Mouse (Mus musculus): Measurements from ENCODE around the gene Mrps14. TPM values are rescaled to one million over a fixed set of nuclear protein-coding genes. Genes with fewer than 3 reads are reported as not detected.

Mrps14 gene
- polyA plus RNA-seq, 1 experiment from 2014 or later: 118 TPM

DNA sequence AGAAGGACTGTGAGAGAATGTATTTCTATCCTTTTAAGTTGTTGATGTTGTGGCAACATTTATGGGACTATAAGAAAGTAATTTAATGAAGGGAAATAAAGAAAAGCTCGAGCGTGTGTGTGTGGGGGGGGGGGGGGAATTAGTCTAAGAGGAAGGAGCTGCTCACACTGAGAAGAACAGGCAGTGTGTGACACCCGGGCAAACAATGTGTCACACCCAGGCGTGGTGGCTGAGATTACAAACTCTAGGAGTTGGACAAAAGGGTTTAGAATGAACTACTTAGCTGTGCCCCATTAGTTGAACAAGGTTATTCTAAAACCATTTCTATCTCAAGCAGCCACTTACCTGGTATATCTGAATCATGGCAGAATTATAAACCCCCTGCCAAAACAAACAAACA lies 13.8 kb upstream of the Mrps14 start:
- Histone ChIP-seq H3K36me3 (ENCODE audit: control insufficient read depth, insufficient read depth, low read length) (no peaks in the 10 kb centered on the region), H3K9ac (replicated peaks; ENCODE audit: low read depth, low read length) (no peak overlapping the region), H3K4me3 (ENCODE audit: low read depth, low read length) (no peak overlapping the region), H3K27me3 (ENCODE audit: control insufficient read depth, insufficient read depth, low read length) (no peaks in the 10 kb centered on the region), H3K9me3 (ENCODE audit: control insufficient read depth, low read length) (no peaks in the 10 kb centered on the region), H3K4me1 (ENCODE audit: control insufficient read depth, insufficient read depth, low read length) (no peaks in the 10 kb centered on the region), H3K4me2 (ENCODE audit: low read depth, low read length) (no peak overlapping the region), H3K27ac (ENCODE audit: low read depth, low read length) (no peak overlapping the region)
- no peak for ATAC-seq (ENCODE audit: low read depth)
- 61% methylated on average over 4 of the region's 4 CpGs for WGBS

DNA sequence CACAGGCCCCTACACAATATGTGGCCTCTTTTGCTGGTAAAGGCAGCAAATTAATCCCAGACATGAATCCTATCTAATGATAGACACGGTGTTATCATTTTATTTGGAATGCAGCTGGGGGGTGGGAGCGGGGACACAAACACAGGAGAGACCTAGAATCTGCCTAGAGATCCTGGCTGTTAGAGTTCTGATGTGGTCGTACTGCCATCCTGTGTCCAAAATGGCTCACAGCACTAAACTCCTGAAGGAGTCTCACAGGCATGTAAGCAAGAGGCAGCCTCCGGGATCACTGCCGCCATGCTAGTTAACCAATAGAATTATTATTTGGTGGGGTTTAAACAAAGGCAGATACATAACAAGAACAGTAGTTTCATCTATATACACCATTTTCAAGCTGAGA lies 10.5 kb upstream of the Mrps14 start:
- no peaks in the 10 kb centered on the region for H3K36me3 ChIP-seq (ENCODE audit: control insufficient read depth, insufficient read depth, low read length)
- H3K4me3 ChIP-seq (ENCODE audit: low read depth, low read length): no peak overlapping the region
- H3K9me3 ChIP-seq (ENCODE audit: control insufficient read depth, low read length): no peaks in the 10 kb centered on the region
- H3K4me2 ChIP-seq (ENCODE audit: low read depth, low read length): no peak overlapping the region
- no peaks in the 10 kb centered on the region for H3K27me3 ChIP-seq (ENCODE audit: control insufficient read depth, insufficient read depth, low read length)
- H3K27ac ChIP-seq (ENCODE audit: low read depth, low read length): no peak overlapping the region
- no peaks in the 10 kb centered on the region for H3K4me1 ChIP-seq (ENCODE audit: control insufficient read depth, insufficient read depth, low read length)
- WGBS: 16% methylated on average over 5 of the region's 5 CpGs
- ATAC-seq (ENCODE audit: low read depth): peak; percentile 94
- no peak overlapping the region for H3K9ac ChIP-seq (replicated peaks; ENCODE audit: low read depth, low read length)

- ATAC-seq (ENCODE audit: low read depth): no peak; the same call in 1 of the 2 replicates
- peak overlapping the region; percentile 84 for H3K9ac ChIP-seq (replicated peaks; ENCODE audit: low read depth, low read length)
Measured at GRCm38 (mm10) chr1:160195337-160195663, 285 bp downstream of the Mrps14 start.

GRCm38 (mm10) chr1:160205486-160205885 lies 10.5 kb downstream of the Mrps14 start:
- H3K4me3 ChIP-seq (ENCODE audit: low read depth, low read length): no peak overlapping the region
- no peak overlapping the region for H3K9ac ChIP-seq (replicated peaks; ENCODE audit: low read depth, low read length)
- H3K27ac ChIP-seq (ENCODE audit: low read depth, low read length): no peak overlapping the region
- no peak for ATAC-seq (ENCODE audit: low read depth)
- no peaks in the 10 kb centered on the region for H3K9me3 ChIP-seq (ENCODE audit: control insufficient read depth, low read length)
- H3K36me3 ChIP-seq (ENCODE audit: control insufficient read depth, insufficient read depth, low read length): peaks cover 53% of the 10 kb centered on the region
- H3K27me3 ChIP-seq (ENCODE audit: control insufficient read depth, insufficient read depth, low read length): no peaks in the 10 kb centered on the region
- no peak overlapping the region for H3K4me2 ChIP-seq (ENCODE audit: low read depth, low read length)
- H3K4me1 ChIP-seq (ENCODE audit: control insufficient read depth, insufficient read depth, low read length): peaks cover under 1% of the 10 kb centered on the region; the same call in 1 of the 2 replicates

More at GRCm38 (mm10) chr1:160195337-160195663, 285 bp downstream of the Mrps14 start:
- Histone ChIP-seq H3K9me3 (ENCODE audit: control insufficient read depth, low read length) (no peaks in the 10 kb centered on the region), H3K27ac (ENCODE audit: low read depth, low read length) (peak overlapping the region; percentile 66; the same call in 1 of the 2 replicates), H3K4me3 (ENCODE audit: low read depth, low read length) (peak overlapping the region; percentile 64), H3K27me3 (ENCODE audit: control insufficient read depth, insufficient read depth, low read length) (no peaks in the 10 kb centered on the region), H3K4me1 (ENCODE audit: control insufficient read depth, insufficient read depth, low read length) (0 out of 2 replicates have a peak, but pooled peaks cover 2% of the 10 kb centered on the region), H3K4me2 (ENCODE audit: low read depth, low read length) (peak overlapping the region; percentile 72), H3K36me3 (ENCODE audit: control insufficient read depth, insufficient read depth, low read length) (peaks cover 9% of the 10 kb centered on the region)
- under 1% methylated on average over 13 of the region's 13 CpGs for WGBS

- Histone ChIP-seq H3K4me3 (ENCODE audit: low read depth, low read length) (no peak overlapping the region), H3K27me3 (ENCODE audit: control insufficient read depth, insufficient read depth, low read length) (no peaks in the 10 kb centered on the region), H3K9ac (replicated peaks; ENCODE audit: low read depth, low read length) (no peak overlapping the region), H3K4me1 (ENCODE audit: control insufficient read depth, insufficient read depth, low read length) (peaks cover 18% of the 10 kb centered on the region), H3K36me3 (ENCODE audit: control insufficient read depth, insufficient read depth, low read length) (peaks cover 26% of the 10 kb centered on the region), H3K9me3 (ENCODE audit: control insufficient read depth, low read length) (no peaks in the 10 kb centered on the region), H3K27ac (ENCODE audit: low read depth, low read length) (no peak overlapping the region), H3K4me2 (ENCODE audit: low read depth, low read length) (no peak overlapping the region)
- 32% methylated on average over 2 of the region's 2 CpGs for WGBS
- ATAC-seq (ENCODE audit: low read depth): no peak
Measured at GRCm38 (mm10) chr1:160209844-160210243, 14.8 kb downstream of the Mrps14 start.

GRCm38 (mm10) chr1:160210566-160210965 lies 15.6 kb downstream of the Mrps14 start:
- Histone ChIP-seq H3K4me2 (ENCODE audit: low read depth, low read length) (peak overlapping the region; percentile 87), H3K27ac (ENCODE audit: low read depth, low read length) (no peak overlapping the region), H3K27me3 (ENCODE audit: control insufficient read depth, insufficient read depth, low read length) (no peaks in the 10 kb centered on the region), H3K4me3 (ENCODE audit: low read depth, low read length) (peak overlapping the region; percentile 84; the same call in 1 of the 2 replicates), H3K4me1 (ENCODE audit: control insufficient read depth, insufficient read depth, low read length) (peaks cover 18% of the 10 kb centered on the region), H3K36me3 (ENCODE audit: control insufficient read depth, insufficient read depth, low read length) (peaks cover 20% of the 10 kb centered on the region), H3K9me3 (ENCODE audit: control insufficient read depth, low read length) (no peaks in the 10 kb centered on the region), H3K9ac (replicated peaks; ENCODE audit: low read depth, low read length) (no peak overlapping the region; the same call in 1 of the 2 replicates)
- ATAC-seq (ENCODE audit: low read depth): no peak
- WGBS: 62% methylated on average over 3 of the region's 3 CpGs

- Histone ChIP-seq H3K9me3 (ENCODE audit: control insufficient read depth, low read length) (no peaks in the 10 kb centered on the region), H3K4me1 (ENCODE audit: control insufficient read depth, insufficient read depth, low read length) (peaks cover 18% of the 10 kb centered on the region), H3K4me2 (ENCODE audit: low read depth, low read length) (peak overlapping the region; percentile 87), H3K9ac (replicated peaks; ENCODE audit: low read depth, low read length) (peak overlapping the region; percentile 90), H3K36me3 (ENCODE audit: control insufficient read depth, insufficient read depth, low read length) (peaks cover 11% of the 10 kb centered on the region), H3K27ac (ENCODE audit: low read depth, low read length) (peak overlapping the region; percentile 100; the same call in 1 of the 2 replicates), H3K27me3 (ENCODE audit: control insufficient read depth, insufficient read depth, low read length) (no peaks in the 10 kb centered on the region), H3K4me3 (ENCODE audit: low read depth, low read length) (peak overlapping the region; percentile 84)
- no peak for ATAC-seq (ENCODE audit: low read depth)
- WGBS: 2% methylated on average over 8 of the region's 8 CpGs
Measured at GRCm38 (mm10) chr1:160211597-160212122, 16.6 kb downstream of the Mrps14 start.

- peak; percentile 77 for ATAC-seq (ENCODE audit: low read depth)
- H3K27ac ChIP-seq (ENCODE audit: low read depth, low read length): peak overlapping the region; percentile 100
- peak overlapping the region; percentile 90 for H3K9ac ChIP-seq (replicated peaks; ENCODE audit: low read depth, low read length)
- H3K4me3 ChIP-seq (ENCODE audit: low read depth, low read length): peak overlapping the region; percentile 84
- no peaks in the 10 kb centered on the region for H3K9me3 ChIP-seq (ENCODE audit: control insufficient read depth, low read length)
- peak overlapping the region; percentile 87 for H3K4me2 ChIP-seq (ENCODE audit: low read depth, low read length)
- peaks cover 18% of the 10 kb centered on the region for H3K4me1 ChIP-seq (ENCODE audit: control insufficient read depth, insufficient read depth, low read length)
- under 1% methylated on average over 44 of the region's 45 CpGs for WGBS
- no peaks in the 10 kb centered on the region for H3K27me3 ChIP-seq (ENCODE audit: control insufficient read depth, insufficient read depth, low read length)
- peaks cover 6% of the 10 kb centered on the region; the same call in 1 of the 2 replicates for H3K36me3 ChIP-seq (ENCODE audit: control insufficient read depth, insufficient read depth, low read length)
Measured at GRCm38 (mm10) chr1:160212123-160212691, 17.2 kb downstream of the Mrps14 start.

Data from neural tube, embryonic 14.5 days (tissue).